Mouse (Mus musculus): ENCODE measurements at regions not wholly inside any gene's neighbourhood (a gene's known extent, or its start where the extent isn't known, plus 50 kb on each side); places are given as distances from the start of the nearest gene placed in this dataset.

DNA sequence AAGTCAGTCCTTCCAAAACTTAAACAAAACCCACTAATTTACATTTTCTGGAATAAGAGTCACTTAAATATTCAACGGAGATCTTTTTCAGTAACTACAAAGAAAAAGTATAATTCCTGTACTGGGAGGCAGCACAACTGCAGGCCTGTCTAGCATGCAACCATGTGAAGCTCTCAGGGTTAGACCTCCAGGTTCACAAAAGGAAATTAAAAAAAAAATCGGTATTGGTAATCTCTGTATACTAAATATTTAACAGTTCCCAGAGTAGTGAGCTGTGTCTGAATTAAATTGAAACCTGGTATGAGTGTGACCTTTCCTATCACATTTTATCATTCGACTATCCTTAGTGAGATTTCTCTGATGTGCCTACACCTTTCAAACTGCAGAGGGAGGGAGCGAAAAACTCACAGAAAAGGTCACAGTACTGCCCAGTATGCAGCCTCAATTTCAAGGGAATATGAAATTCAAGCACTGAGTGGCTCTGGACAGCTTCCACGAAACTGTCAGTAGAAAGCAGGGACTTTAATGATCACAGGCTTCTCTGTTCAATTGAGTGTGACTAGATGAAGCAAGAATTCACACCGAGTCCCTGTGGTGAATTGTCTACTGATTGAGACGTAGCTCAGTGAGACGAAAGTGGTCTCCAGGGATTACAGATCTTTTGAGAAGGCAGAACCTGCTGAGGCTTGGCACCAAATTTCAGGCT is 197.9 kb upstream of the Spock3 start:
- no peak overlapping the region for H3K27ac ChIP-seq (ENCODE audit: low read depth, low read length)
- H3K27me3 ChIP-seq (ENCODE audit: insufficient read depth, low read length) = no peaks in the 10 kb centered on the region
- no peaks in the 10 kb centered on the region for H3K9me3 ChIP-seq (ENCODE audit: low read length)
- H3K4me2 ChIP-seq (ENCODE audit: low read depth, low read length, poor library complexity, severe bottlenecking) = no peak overlapping the region
- 31% methylated on average over 8 of the region's 8 CpGs for WGBS
- no peak overlapping the region for H3K9ac ChIP-seq (replicated peaks; ENCODE audit: low read length, poor library complexity, severe bottlenecking)
- DNase-seq (ENCODE audit: low spot score) (peak; percentile 83), ATAC-seq (ENCODE audit: low FRiP score) (peak; percentile 73)
- H3K4me1 ChIP-seq (ENCODE audit: insufficient read depth, low read length) = no peaks in the 10 kb centered on the region
- H3K4me3 ChIP-seq (ENCODE audit: low read depth, low read length) = no peak overlapping the region
- no peak for TF ChIP-seq CTCF (IDR thresholded peaks at IDR 0.05)
- H3K36me3 ChIP-seq (ENCODE audit: insufficient read depth, low read length) = no peaks in the 10 kb centered on the region

DNA sequence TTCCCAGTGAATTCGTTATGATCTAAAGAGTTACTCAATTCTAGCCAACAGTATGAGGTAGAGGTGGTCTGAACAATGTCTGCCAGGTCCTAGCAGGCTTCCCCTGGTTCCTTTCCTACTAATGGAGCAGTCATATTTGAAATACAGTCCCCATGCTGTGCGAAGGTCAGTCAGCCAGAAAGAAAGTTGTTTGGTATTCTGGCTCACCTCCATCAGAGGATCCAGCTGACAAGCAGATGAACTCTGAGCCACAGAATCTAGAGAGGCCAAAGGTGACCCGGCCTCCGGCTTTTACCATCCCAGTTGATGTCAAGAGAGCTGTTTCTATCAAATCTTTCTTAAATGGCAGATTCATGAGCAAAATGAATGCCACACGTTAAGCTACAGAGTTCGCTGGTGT is 177.0 kb upstream of the Spock3 start:
- no peak overlapping the region for H3K4me3 ChIP-seq (ENCODE audit: low read depth, low read length)
- TF ChIP-seq CTCF (IDR thresholded peaks at IDR 0.05) = no peak
- H3K36me3 ChIP-seq (ENCODE audit: insufficient read depth, low read length) = no peaks in the 10 kb centered on the region
- H3K4me1 ChIP-seq (ENCODE audit: insufficient read depth, low read length) = no peaks in the 10 kb centered on the region
- no peak overlapping the region for H3K4me2 ChIP-seq (ENCODE audit: low read depth, low read length, poor library complexity, severe bottlenecking)
- H3K9me3 ChIP-seq (ENCODE audit: low read length) = no peaks in the 10 kb centered on the region
- ATAC-seq (ENCODE audit: low FRiP score) = no peak
- WGBS = 77% methylated on average over 6 of the region's 6 CpGs
- H3K9ac ChIP-seq (replicated peaks; ENCODE audit: low read length, poor library complexity, severe bottlenecking) = no peak overlapping the region
- no peak overlapping the region for H3K27ac ChIP-seq (ENCODE audit: low read depth, low read length)
- no peaks in the 10 kb centered on the region for H3K27me3 ChIP-seq (ENCODE audit: insufficient read depth, low read length)
- peak; percentile 32 for DNase-seq (ENCODE audit: low spot score)

DNA sequence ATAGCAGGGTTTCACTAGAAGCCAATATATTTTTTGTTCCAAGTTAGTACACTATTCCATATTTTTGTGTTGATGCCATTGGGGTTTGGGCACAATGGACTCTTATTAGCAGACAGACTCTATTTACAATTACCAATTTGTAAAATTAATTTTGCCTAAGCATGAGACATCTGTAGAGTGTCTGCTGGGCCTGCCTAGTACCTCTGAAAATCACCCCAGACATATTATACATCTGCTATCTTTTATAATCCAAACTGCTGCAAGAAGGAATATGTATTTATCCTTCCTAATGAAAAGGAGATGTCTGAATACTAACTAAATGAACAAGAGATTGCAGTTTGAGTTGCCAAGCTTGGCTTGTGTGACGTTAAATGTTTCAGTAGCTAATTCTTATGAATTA is 146.3 kb upstream of the Spock3 start:
- Histone ChIP-seq H3K4me2 (ENCODE audit: low read depth, low read length, poor library complexity, severe bottlenecking) (no peak overlapping the region), H3K27ac (ENCODE audit: low read depth, low read length) (no peak overlapping the region), H3K4me3 (ENCODE audit: low read depth, low read length) (no peak overlapping the region), H3K27me3 (ENCODE audit: insufficient read depth, low read length) (no peaks in the 10 kb centered on the region), H3K36me3 (ENCODE audit: insufficient read depth, low read length) (no peaks in the 10 kb centered on the region), H3K9ac (replicated peaks; ENCODE audit: low read length, poor library complexity, severe bottlenecking) (no peak overlapping the region), H3K4me1 (ENCODE audit: insufficient read depth, low read length) (no peaks in the 10 kb centered on the region), H3K9me3 (ENCODE audit: low read length) (no peaks in the 10 kb centered on the region)
- WGBS = 89% methylated on average over 1 of the region's 1 CpGs
- no peak for DNase-seq (ENCODE audit: low spot score)
- TF ChIP-seq CTCF (IDR thresholded peaks at IDR 0.05) = no peak
- ATAC-seq (ENCODE audit: low FRiP score) = no peak
